Mouse (Mus musculus): ENCODE results near the gene Srd5a1. TPM values are rescaled to one million over a fixed set of nuclear protein-coding genes. Genes with fewer than 3 reads are reported as not detected.

Srd5a1 gene
- total RNA-seq, 1 experiment from 2014 or later, result 2.1 TPM

DNA sequence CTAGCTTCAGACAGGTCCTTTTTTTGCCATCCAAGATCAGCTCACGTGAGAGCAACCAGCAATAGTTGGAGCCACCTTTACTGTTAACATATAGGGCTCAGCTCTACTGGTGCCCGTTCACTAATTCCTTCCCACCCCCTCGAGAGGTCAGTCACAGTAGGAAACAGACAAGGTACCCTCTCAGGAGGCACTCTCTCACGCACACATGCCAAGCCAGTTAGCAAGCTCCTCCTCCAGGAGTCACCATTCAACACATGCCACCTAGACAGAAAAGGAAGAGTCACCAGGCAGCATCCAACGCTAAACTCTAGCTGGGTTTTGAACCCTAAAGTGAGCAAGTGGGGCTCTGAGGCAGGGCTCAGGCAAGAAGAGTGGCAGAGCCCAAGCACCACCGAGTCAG, 79.8 kb downstream of the Srd5a1 start:
- ATAC-seq (replicated peaks; ENCODE audit: insufficient number of reproducible peaks, low FRiP score, low TSS enrichment, poor library complexity, severe bottlenecking), result no peak

DNA sequence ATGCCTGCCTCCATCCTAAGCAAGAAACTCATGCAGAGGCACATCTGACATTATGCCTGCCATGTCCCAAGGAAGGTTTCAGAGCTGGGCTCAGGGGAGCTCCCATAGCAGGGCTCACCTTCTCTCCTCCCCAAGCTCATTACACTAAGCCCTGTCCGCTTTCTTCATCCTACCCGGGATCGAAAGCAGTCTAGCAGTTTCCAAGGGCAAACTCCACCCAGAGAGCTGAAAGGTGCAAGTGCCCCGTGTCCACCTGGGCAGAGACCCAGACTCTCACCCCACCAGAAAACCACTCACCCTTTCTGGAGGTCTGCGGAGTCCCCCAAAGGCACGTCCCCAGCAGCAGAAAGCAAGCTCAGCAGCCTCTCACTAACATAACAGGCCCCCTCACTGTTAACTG, 80.3 kb downstream of the Srd5a1 start:
- ATAC-seq (replicated peaks; ENCODE audit: insufficient number of reproducible peaks, low FRiP score, low TSS enrichment, poor library complexity, severe bottlenecking), result no peak

DNA sequence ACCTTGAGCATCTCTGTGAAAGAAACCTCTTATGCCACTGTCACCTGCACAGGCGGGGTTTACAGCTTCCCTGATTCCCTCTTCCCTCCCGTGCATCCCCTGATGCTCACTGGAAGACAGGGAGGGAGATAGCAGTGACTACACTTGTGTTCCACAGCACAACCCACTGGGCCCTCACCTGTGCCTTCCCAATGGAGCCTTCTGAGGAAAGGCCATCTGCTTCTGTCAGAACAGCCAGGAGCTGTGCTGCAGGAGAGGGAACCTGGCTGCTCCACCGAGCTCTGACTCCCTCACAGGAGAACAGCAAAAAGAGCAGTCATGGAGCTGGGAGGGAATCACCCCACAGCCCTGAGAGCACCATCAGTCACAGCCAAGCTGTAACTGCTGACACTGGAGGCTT, 81.1 kb downstream of the Srd5a1 start:
- ATAC-seq (replicated peaks; ENCODE audit: insufficient number of reproducible peaks, low FRiP score, low TSS enrichment, poor library complexity, severe bottlenecking), result no peak

GRCm38 (mm10) chr13:69528531-69528930, 82.7 kb downstream of the Srd5a1 start:
- ATAC-seq (replicated peaks; ENCODE audit: insufficient number of reproducible peaks, low FRiP score, low TSS enrichment, poor library complexity, severe bottlenecking), result no peak

- ATAC-seq (replicated peaks; ENCODE audit: insufficient number of reproducible peaks, low FRiP score, low TSS enrichment, poor library complexity, severe bottlenecking), result no peak
These were observed 85.4 kb downstream of the Srd5a1 start for GRCm38 (mm10) chr13:69525867-69526266.

DNA sequence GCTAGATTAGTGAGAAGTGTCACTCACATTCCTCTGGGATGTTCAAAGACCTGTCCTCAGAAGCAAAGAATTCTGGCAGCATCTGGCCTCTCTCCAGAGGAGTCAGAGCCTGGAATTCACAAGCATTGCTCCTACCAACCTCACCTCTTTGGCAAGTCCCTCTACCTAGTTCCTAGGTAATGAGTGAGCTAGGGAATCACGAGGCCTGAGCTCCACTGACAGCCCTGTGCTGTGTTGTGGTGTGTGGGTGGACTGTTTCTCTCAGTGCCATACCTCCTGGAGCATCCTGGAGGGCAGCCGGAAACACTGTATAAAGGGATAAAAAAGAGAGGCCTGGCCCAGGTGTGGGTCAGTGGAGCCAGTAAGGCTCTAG, 87.1 kb downstream of the Srd5a1 start:
- ATAC-seq (replicated peaks; ENCODE audit: insufficient number of reproducible peaks, low FRiP score, low TSS enrichment, poor library complexity, severe bottlenecking), result no peak

Other genes starting within 250 kb of the Srd5a1 start
- gene Nsun2, start 77.7 kb downstream of the Srd5a1 start, total RNA-seq (2017), result 73.1 to 84.0 TPM (median 80.0 TPM) in 3 replicates
- 4.9 to 16.1 TPM (median 9.2 TPM) in 3 replicates for gene Tent4a, start 76.8 kb downstream of the Srd5a1 start, total RNA-seq (2017)
- gene Ube2ql1, start 128.4 kb upstream of the Srd5a1 start, total RNA-seq (2017), result not detected in 3 replicates
- gene Med10, start 191.0 kb upstream of the Srd5a1 start, total RNA-seq (2017), result 66.5 to 111 TPM (median 103 TPM) in 3 replicates